Mouse (Mus musculus) MEL-GATA-1-ER (cell line): Measurements from ENCODE around the gene Knl1.

Experiments
- DNase-seq: peaks from one replicate; pipeline ENCODE4 v3.0.0-alpha.2; 2012; ENCODE audit warnings: low read depth; ENCODE audit errors: extremely low read depth

The Knl1 gene

DNA sequence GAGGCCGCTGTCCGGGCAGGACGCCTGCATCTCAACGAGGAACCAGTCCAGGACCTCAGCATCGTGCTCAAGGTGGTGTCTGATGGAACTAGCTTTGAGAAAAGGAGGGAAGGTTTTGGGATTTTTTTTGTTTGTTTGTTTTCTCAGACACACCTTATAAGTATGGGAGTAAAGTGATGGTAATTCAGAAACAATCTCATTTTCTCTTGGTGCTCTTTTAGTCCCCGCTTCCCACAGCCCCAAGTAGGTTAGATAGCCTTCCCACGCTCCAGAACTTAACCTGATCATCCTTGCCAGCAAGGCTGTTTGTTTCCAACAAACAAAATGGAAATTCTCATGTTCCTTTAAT, 11.5 kb upstream of the Knl1 start:
- DNase-seq, result no peak

DNA sequence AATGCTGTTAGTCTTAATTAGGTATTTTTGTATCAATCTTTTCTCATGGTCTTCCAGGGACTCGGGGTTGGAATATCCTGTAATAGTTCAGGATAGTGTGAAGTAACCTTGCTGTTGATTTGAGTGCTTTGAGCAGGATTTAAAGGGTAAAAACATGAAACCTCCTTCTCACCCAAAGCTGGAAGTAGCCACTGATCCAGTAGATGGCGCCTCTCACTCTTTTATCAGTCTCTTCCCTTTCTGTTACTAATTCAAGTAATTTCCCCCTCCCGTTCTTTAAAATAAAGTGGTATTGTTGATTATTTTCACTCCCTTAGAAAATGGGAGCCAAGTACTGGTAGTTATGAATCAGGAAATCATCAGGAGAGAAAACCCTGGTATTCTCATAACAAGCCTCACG, 6.0 kb upstream of the Knl1 start:
- no peak for DNase-seq

GRCm38 (mm10) chr2:119045163-119045562, 1.8 kb upstream of the Knl1 start:
- no peak for DNase-seq

DNA sequence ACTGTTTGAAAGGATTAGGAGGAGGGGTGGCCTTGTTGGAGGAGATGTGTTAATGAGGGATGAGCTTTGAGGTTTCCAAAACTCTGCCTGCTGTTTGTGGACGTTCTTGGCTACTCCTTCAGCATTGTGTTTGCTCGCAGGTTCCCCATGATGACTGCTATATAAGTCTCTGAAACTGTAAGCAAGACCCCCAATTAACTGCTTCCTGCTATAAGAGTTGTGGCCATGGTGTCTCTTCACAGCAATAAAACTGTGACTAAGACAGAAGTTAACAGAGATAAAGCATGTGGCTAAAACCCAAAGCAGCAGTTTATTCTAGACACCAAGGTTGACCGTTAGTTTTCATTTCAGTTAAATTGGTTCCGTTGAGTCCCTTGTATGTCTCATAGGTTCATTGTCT, 930 bp downstream of the Knl1 start:
- no peak for DNase-seq

- DNase-seq, result peak; percentile 54
These were observed 3.3 kb downstream of the Knl1 start for GRCm38 (mm10) chr2:119050132-119050650.

- no peak for DNase-seq
These were observed 13.2 kb downstream of the Knl1 start for GRCm38 (mm10) chr2:119060139-119060538.

- DNase-seq, result no peak
These were observed 25.5 kb downstream of the Knl1 start for GRCm38 (mm10) chr2:119072397-119072796.

- no peak for DNase-seq
These were observed 39.2 kb downstream of the Knl1 start for GRCm38 (mm10) chr2:119086156-119086555.

GRCm38 (mm10) chr2:119101552-119101951, 54.6 kb downstream of the Knl1 start:
- no peak for DNase-seq

GRCm38 (mm10) chr2:119106583-119106982, 59.7 kb downstream of the Knl1 start:
- no peak for DNase-seq

DNA sequence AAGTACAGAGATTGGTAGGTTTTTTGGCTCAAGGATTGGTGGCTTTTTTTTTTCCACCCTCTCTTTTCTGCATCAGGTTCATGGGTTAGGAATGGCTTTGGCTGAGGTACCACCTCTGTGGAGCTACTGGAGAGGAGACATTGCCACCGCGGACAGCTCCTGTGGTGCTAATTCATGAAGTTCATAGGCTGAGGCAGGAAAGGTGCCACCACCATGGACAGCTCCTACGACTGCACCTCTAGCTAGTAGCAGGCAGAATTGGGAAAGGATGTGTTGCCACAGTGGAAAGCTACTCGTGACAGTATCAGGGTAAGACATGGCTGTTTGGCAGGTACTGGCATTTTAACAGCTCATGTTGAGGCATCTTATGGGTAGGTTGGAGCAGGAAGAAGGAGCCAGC, 61.6 kb downstream of the Knl1 start:
- peak; percentile 43 for DNase-seq

DNA sequence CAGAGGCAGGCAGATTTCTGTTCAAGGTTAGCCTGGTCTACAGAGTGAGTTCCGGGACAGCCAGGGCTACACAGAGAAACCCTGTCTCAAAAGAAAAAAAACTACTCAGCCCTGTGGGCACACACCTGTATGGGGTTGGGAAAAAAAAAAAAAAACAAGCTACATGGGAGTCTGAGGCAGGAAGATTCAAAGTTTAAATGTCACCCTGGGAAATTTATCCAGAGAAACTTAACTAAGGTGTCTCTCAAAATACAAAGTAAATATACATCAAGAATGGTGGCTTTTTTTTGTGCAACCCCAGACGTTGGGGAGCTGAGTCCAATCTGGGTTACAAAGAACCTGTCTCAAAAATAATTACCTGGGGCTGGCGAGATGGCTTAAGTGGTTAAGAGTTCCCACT, 64.1 kb downstream of the Knl1 start:
- DNase-seq, result no peak

- peak; percentile 88 for DNase-seq
These were observed 65.7 kb downstream of the Knl1 start, which contains the start of gene Rad51 for GRCm38 (mm10) chr2:119112438-119113112. Gene Rad51 (plus strand): TSS chr2:119112793.

DNA sequence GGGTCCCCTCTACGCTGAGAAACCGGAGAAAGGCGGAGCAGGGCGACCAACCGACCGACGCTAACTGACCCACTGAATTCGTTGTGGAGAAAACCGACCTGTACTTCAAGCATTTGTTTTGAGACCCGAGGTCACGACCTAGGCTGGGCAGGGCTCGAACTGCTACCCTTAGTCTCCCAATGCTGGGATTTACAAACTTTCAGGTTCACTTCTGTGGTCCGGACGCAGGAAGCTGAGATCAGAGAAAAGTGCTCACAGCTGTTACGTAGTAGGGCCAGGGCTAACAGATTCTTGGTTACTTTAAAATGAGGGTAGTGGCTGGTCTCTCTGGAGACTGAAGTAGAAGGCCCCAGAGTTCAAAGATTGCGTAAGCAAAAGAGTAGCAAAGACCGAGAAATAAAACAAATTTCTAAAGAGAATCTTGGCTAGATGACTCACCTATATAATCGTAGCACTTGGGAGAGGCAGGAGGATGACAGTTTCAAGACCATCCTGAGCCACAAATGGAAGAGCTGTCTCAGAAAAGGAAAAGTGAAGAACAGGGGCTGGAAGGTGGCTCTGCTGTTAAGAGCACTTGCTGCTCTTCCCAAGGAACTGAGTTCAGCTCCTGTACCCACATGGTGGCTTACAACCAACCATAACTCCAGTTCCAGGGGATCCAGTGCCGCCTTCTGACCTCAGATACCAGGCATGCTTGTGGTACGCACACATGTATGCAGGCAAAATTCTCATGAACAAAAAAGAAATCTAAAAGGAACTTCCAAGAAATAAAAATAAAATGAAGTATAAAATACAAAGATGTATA, 66.4 kb downstream of the Knl1 start:
- peak; percentile 18 for DNase-seq

- peak; percentile 82 for DNase-seq
These were observed 89.5 kb downstream of the Knl1 start for GRCm38 (mm10) chr2:119136346-119136898.

DNA sequence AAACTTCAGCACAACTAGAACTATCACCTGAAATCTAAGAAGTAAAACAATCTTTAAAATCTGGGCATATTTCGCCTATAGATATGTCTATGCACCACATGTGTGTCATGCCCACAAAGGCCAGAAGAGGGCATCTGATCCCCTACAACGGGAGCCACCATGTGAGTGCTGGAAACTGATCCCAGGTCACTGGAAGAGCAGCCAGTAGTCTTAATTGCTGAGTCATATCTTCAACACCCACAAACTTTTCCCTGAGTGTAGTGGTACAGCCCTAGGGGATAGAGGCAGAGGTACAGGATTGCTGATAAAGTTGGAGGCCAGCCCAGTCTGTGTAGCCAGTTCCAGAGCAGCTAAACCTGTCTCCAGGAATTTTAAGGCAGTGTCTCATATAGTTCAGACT, 98.3 kb downstream of the Knl1 start:
- DNase-seq, result no peak

GRCm38 (mm10) chr2:119146435-119146834, 99.5 kb downstream of the Knl1 start:
- no peak for DNase-seq

DNA sequence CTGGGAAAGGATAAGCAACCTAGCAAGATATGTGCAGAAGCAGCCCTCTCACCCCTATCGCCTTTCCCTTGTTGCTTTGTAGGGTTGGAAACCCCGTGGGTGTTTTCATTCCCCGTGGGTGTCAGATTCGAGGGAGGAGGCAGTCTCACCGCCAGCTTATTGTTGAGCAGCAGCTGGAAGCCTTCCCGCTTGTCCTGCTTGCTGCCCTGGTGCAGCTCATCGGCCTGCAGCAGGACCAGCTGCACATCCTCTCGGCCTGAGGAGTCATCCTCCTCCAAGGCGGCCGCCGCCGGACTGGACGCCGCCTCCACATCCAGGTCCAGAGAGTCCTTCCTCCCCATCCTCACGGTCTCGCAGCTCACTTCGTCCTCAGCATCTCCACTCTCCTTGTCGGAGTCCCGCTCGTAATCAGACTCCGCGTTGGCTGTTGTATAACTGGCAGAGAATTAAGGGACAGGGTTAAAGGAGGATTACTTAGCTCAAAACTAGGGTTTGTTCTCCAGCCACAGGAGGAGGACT, 100.3 kb downstream of the Knl1 start:
- no peak for DNase-seq

- DNase-seq, result no peak
These were observed 100.9 kb downstream of the Knl1 start for GRCm38 (mm10) chr2:119147775-119148174.

DNA sequence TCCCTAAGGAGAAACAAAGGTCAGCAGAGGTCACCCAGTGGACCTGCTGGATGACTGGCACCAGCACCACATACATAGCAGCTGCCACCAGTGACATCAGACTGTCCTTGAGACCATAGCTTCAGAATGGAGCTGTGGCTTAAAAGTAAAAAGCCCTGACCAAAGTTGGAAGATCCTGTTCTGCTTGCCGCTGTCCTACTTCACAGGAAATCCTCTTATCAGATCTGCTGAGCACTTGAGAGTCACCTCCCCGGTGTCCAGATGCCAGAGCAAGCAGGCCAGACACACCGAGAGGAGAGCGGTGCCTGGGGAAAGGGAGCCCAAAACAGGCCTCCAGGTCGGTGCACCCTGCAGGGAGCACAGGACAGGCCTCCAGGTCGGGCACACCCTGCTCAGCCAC, 105.3 kb downstream of the Knl1 start:
- no peak for DNase-seq

DNA sequence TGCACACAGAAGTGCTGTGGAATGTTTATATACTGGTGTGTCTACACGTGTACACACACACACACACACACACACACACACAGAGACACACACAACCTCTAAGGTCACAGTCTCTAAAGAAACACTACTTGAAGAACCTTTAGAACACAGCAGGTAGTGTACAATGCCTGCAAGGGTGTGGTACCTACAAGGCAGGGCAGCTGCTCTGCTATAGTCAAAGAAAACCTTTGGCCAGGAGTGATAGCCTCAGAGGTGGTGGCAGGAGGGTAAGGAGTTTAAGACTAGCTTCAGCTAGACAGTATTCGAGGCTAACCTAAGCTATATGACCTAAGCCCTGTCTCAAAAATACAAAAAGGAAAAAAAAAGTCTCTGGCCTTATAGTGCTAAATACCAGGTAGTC, 107.8 kb downstream of the Knl1 start:
- no peak for DNase-seq
